Mouse (Mus musculus) cerebellum, adult 18-20 months (tissue): ENCODE results near the gene Isg20.

Experiments
- DNase-seq, 2 experiments: peaks; one replicate each; pipeline ENCODE4 v3.0.0; 2021

Isg20 gene

DNA sequence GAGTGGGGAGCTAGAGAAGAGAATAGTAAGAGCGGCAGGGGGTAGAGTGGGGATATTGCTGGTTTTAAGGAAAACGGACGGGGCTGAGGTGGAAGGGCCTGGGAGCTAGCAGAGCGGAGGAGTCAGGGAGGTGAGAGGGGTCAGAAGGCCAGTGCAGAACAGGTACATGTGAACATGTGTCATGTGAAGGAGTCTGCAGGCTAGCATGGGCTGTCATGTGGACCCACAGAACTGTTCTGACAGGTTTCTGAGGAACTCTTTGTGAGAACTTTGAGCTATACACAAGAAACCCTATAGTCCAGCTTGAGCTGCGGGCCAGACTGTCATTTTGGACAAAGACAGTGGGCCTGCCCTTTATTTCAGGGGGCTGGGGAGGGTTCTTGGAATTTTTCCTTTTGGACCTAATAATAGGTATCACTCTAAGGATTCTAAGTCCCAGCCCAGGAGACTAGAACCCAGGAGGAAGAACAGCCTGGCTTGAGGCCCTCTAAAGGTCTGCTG is at the start of gene Isg20:
Gene Isg20, plus strand, starts transcription at position 451 of the 501 bp plus-strand sequence.
- DNase-seq, result no peak

DNA sequence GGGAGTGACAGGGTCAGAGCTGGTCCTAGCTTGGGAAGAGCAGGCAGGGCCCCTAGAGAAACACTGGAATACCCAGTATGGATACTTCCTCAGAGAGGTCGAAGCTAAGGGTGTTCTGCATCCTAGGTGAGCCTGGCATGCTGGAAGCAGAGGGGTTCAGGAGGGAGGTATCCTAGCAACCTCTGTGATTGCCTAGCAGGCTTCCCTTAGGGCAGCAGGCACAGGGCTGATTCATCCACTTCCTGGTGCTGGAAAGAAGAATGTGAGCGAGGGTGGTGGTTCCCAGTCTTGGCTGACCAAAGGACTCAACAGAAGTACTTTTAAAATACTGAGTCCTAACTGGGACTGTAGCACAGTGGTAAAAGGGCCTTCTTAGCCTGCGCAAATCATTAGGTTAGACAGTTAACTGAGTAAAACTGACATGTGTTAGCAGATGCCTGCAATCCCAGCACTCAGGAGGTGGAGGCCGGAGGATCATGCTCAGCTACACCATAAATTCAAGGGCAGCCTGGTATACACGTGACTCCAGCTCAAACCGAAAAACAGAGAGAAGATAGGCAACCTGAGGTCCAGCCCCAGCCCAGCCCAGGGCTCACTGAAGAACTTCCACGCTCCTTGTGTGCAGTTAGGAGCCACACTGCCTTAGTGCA is 49.3 kb upstream of the Isg20 start:
- no peak for DNase-seq

DNA sequence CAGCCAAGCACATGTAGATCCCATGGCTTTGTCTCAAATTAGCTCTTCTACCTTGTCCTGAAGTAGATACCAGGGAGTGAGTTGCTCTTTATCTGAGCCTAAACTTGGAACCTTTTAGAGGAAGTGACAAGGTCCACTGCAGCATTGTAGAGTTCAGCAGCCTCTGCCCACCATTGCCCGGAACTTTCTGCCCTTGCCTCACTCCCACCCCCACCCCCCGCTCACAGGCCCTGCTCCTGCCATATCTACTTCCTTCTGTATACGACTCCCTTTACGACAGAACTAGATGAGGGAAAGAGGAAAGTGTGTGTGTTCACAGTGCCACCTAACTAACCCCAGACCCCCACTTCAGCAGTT is 48.8 kb upstream of the Isg20 start:
- DNase-seq, result no peak

DNA sequence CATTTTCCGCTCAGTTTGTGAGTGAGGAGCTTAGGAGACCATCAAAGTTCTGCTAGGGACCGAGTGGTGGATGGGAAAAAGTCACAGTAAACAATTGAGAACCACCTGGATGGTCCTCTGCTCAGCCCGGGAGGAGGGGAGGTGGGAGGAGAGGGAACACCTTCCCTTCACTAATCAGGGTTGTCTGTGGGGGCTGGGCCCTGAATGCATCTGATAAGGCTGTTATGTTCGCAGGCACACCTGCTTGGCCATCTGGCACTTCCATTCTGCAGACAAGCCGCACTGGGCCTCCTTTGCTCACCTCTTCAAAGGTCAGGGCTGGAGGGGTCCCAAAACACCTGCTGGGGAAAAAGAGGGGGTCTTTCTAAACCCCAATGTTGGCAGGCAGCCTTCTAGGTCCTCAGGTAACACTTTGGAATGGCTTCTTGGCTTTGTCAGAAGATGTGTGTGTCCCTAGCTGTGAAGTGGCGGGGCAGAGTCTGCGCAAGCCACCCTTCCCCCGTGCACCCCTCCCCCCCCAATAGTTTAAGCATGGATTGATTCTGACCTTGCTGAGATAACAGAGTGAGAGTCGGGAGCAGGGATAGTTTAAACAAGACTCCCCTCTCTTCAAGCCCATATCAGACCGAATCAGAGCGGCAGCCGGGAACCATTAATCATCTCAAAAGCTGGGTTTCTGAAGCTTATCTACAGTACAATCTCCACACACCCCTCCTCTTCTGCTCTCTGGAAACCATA is 47.8 kb upstream of the Isg20 start:
- no peak for DNase-seq

DNA sequence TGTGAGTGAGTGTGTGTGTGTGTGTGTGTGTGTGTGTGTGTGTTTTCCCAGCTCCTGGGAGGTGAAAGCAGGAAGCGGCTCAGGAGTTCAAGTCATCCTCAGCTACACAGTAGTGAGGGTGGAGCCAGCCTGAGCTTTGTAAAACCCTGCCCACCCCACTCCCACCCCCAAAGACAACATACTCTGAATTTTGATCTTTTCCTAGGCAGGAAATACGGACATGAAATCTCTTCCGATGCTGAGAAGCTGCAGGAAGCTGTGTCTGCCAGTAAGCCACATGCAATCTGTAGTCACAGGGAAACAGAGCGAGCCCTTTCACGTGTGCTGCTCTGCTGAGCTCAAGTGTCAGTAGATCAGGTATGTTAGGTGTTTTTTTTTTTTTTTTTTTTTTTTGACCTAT is 44.5 kb upstream of the Isg20 start:
- DNase-seq, result no peak

DNA sequence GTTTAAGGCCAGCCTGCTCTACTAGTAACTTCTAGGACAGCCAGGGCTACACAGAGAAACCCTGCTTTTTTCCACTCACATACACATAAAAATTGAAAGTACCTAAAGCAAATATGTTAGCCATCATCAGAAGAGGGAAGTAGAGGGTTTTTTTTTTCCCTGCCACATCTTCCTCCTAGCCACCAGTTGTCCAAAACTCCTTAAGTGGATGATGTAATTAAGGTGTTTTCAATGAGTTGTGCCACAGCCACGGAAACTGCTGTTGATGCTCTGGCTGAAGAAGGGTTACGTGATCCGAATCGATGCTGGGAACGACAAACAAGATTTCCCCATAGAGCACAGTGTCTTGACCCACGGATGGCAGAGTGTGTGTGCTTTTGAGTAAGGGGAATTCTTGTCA is 40.9 kb upstream of the Isg20 start:
- DNase-seq, result no peak

DNA sequence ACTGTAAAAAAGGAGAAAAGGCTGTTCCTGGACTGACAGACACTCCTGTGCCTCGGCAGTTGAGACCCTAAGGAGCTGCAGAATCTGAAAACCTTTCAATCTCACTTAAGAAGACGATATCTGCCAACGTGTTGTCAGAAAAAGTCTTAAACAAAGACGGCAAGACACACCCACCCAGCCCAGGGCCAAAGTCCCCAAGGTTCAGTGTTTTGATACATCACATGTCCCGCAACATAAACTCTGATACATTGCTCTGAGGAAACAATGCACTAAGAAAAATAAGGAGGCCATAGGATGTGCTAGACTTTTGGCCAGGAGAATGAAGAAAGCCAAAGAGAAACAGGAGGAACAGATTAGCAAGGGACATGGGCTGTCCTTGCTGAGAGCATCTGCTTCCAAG is 40.4 kb upstream of the Isg20 start:
- DNase-seq, result no peak

DNA sequence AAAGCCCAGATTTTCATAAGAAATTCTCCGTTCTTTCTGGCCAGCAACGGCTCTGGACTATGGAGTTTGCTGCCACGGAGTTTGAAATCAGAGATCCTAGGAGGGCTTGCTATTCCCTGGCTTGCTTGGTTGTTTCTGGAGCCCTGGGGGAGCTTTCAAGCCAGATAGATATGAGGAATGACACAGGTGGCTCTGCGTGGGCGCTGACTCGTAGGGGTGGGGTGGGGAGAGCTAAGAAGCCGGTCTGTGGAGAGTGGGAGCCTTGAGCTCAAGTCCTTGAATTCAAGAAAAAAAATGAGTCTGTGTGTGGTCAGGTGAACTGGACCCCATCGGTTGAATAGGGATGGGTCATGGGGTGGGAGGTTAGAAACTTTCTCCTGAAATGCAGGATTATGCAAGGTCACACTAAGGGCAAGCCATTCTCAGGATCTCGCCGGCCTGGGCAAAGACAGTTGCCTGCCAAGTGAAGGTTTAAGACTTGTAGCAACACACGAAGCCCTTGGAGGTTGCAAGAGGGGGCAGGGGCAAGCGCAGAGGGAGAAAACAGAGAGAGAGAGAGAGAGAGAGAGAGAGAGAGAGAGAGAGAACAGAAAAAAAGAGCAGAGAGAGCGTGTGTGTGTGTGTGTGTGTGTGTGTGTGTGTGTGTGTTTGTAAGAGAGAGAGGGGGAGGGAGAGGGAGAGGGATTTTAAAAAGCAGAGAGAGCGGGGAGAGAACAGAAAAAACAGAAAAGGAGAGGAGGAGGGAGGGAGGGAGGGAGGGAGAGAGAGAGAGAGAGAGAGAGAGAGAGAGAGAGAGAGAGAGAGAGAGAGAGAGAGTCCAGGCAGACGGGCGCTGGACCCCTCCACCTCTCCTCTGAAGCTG is 31.4 kb upstream of the Isg20 start:
- DNase-seq, result no peak

DNA sequence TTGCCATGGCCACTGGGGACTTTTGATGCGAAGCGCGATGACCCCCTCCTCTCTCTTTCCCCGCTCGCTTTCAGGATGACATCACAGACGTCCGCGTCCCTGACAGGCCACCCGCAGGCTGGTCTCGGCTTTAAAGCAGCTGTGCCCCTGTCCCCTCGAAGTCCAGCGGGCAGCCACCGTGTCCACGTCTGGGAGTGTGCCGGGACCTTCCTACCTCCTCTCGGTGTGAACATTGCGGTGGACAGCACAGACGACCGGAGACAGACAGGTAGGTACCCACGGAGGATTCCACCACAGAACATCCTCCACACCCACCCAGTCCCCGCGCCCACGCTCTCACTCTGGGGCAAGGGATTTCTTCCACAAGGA is 30.8 kb upstream of the Isg20 start:
- no peak for DNase-seq

DNA sequence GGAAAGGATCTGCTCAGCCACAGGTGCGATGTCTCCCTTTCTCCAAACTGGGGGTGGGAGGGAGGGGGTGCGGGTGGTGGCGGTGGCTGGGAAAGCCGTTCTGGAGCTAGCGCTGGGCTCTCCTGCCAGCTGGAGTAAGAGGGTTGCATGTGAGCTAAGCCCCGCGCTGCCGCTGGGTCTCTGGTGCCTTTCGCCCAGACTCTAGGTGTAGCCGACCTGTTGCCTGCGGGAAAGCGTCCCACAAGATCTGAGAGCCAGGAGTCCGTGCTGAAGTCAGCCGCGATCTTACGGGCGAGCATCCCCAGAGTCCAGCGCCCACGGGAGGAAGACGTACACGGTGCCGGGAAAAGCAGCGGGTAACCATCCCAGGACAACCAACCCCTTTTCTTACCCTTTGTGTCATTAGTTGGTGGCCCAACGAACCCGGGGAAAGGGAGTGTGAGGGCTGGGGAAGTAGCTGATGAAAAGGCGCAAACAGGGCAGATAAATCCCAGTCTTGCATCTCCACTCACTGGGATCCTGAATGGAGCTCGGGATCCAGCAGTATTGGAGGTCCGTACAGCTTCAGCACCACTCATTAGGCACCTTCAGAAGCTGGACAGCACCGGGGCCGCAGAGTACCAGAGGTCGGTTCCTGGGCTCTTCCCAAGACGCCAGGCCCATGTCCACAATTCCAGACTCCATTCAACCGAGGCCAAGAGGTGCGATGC is 30.1 kb upstream of the Isg20 start:
- no peak for DNase-seq

DNA sequence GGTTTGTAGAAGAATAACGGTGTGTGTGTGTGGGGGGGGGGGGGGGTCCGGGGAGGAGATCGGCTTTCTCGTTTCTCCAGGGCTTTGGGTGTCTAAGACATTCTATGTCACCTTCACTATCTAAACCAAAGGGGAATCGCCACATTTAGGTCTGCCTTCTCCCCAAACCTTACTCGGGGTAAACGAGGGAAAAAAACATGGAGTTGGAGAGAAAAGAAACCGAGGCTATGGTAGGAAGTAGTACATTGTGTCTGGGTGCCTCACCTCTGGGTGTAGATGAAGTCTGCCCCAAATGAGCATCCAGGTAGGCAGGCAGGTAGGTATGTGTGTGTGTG is 29.5 kb upstream of the Isg20 start:
- no peak for DNase-seq

DNA sequence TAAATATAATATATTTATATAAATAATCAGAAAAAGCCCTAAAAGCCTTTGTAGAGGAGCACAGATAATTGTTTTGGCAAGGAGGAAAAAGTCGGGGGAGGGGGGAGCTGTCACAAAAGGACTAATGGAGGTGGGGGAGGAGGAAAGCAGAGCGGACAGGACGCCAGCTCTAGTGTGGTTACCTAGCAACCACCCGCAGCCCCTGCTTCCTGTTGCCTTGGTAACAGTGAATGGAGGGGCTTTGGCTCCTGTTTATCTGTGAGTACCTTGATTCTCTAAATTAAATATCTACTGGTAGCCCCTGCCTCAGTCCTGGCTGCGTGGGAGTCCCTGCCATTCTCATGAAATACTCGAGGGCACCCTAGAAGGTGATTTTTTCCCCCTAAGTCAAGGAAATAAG is 29.1 kb upstream of the Isg20 start:
- no peak for DNase-seq

DNA sequence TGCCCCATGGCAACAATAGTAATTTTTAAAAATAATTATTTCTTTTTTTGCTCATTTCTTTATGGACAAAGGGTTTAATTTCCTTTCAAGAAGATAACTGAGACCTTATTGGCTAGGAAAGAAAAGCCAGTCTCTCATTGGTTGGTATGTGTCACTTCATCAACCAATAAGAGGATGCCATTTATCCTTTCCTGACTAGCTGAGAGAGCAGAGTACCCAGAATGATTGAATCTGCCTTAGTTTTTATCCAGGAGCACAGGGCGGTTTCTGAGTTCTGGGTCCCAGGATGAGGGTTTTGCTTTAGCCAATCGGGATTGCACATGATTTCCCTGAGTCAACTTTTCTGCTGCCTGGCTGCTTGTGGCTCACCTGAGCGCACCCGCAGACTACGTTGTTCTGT is 27.8 kb upstream of the Isg20 start:
- DNase-seq, result no peak

DNA sequence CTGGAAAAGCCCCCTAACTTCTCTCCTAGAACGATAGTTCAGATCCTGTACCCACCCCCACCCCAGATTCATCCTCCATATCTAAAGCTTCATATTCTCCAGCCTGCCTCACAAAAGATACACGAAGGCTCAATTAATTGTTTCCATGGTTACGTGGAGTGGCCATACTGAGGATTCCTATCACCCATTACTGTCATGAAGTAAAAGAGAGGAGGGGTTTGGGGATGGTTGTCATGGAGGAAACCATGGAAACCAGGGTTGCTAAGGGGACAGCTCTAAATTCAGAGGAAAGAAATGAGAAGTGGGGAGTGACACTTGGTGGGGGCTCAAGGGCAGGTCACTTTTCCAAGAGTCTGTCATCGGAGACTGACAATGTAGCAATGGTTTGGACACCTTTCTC is 26.7 kb upstream of the Isg20 start:
- DNase-seq, result no peak

DNA sequence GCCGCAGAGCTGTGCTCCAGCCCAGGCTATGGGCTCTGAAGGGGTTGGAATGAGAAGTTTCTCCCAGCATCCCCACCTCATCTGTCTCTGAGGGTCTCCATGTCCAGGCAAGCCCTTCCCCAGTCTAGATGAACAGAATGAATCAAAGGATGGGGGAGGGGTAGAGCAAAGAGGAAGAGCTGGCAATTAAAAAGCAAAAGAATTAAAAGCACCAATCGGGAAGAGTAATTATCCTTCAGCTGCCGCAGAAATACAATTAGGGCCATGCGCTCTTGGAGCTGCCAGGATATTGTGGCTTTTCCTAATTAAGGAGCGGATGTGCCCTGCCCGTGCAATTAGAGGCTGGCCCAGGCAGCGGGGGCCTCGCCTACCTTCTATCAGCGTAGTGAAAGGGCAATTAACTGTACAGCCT is 25.8 kb upstream of the Isg20 start:
- no peak for DNase-seq

DNA sequence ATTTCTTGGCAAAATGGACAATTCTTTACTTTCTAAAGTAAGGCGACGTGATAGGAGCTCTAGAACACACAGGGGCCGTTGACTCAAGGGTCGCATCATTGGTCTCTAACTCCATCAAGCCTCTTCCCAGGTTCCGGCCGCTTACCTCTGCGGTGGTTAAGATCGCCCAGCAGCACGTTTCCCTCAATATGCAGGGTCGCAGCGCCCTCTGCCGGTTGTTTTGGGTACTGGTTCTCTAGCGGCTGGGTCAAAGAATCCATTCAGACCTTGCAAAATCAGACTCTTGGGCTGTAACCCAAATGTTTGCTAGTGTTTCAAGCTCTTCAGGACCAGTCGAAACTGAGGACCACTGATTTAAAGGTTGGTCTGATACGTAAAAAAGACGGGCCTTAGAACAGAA is 22.6 kb upstream of the Isg20 start:
- DNase-seq, result peak; percentile 80 to 90

DNA sequence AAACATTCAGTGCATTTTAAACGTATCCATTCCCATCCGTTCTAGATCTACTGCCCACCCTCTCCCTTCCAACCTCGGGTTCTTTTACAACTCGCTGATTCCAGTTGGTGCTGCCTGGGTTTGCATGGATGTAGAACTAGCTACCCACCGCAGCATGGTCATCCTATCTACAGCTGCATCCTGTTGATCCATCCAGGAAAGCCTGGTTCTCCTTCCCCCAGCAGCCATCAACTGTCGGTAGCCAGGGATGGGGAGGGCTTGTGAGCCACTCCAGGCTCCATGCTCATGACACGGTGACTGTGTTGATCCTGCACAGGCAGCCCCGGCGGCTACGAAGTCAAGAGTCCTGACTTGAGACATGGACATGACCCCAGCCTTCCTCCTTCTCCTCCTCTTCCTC is 19.3 kb upstream of the Isg20 start:
- DNase-seq, result no peak

DNA sequence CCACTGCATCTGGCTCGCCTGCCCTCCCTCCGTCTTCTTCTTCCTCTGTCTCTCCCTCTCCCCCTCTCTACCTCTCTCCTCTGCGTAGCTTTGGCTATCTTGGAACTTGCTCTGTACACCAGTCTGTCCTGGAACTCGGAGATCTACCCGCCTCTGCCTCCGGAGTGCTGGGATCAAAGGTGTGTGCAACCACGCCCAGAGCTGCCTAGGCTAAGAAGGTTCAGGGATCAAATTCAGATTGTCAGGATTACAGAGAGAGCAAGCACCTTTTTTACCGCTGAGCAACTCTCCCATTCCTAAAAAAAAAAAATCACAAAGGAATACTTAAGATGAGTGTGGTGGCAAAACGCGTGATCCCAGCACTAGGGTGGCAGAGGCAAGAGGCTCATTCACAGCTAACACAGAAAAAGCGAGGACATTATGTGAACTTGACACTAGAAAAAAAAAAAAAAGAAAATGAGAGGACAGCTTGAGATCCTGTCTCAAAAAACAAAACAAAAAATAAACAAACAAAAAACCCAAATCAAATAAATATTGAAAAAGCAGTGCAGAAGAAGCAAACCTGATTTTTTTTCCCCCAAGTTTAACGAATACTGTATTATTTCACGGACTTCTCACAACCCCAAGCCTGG is 18.1 kb upstream of the Isg20 start:
- DNase-seq, result no peak

DNA sequence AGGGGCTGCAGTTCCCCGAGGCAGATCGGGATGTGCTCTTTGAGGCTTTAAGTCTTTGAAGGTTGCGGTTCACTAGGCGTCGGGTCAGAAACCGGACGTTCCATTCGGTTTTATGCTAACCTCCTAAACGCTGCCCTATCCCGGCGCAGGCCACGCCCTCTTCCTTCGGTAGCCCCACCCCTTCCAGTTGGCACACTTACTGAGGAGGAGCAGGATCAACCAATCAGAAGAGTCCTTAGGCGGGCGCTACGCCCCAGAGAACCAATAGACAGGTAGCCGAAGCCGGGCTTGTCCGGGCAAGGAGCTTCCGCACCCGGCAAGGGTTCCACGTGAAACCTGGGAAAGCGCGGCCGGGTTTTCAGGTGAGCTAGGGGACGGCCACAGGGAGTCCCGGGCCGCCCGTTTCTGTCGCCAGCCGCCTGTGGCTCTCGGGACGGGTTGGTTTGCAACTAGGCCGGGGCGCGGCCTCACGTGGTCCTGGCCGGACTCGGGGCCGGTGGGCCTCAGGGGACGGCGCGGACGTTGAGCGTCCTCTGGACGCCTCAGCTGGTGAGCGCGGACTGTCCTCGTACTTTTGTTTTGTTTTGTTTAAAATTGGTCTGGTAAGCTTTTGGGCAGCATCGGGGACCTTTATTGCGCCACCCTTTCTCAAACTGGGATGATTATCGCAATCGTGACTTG is 17.4 kb upstream of the Isg20 start, which contains the start of gene Aen:
Gene Aen, plus strand, starts transcription at position 202 of the 681 bp plus-strand sequence.
- DNase-seq, result peak; percentile 98 to 99

DNA sequence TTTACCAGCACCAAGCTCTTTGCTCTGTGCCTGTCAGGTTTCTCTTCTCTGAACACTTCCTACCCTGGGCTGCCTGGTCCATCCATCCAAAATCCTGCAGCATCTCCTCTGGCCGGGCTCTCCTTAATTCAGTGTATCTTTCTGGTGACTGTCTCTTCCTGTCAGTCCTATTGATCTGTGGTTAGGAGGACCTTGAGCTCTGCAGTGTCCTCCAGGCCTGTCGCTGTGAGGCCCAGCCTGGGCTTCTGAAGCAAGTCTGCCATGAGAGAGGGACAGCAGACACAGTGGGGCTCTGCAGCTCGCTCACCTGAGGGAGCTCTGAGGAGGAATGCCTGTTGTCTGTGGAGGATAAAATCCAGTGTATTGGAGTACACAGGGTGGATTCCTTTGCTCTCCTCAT is 15.7 kb upstream of the Isg20 start:
- no peak for DNase-seq

DNA sequence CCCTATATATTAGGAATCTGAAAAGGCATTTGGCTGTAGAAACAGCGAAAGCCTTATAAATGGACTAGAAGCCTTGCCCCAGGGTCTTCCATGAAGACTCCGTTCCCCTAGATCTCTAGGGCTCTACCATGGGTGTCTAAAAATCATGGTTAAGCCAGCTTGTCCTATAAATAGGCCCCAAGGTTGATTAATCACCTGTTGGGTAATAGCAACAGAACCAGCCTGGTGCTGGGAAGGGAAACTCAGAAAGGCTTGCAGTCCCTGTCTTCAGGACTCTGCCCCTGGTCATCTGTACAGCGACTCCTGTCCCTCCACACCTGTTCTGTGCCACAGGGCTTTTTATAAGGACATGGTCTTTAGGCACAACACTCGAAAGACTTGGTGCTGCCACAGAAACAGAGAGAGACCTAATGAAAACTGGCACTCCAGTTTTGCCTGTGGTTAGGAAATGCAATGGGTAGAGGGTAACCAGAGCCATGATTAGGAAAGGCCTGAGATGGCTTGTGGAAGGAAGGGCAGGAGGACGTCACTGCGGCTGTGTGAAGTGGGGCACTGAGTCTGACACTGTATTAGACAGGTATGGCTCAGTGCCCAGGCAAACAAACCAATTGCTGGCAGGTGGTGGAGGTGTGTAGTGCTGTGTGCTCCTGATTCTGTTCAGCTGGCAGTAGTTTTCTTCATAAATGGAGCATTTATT is 9.9 kb upstream of the Isg20 start:
- DNase-seq, result no peak

DNA sequence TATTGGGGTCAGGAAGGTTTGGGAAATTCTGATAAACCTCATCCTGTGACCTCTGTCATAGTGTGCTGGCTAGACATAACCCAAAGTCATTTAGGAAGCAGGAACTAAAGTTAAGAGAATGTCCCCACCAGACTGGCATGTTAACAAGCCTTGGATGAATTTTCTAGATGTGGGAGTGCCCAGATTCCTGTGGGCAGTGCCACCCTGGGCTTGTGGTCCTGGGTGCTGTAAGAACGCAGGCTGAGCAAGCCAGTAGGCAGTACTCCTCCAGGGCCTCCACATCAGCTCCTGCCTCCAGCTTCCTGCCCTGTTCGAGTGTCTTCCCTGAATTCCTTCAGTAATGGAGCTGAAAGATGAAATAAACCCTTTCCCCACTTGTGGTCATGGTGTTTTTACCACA is 9.0 kb upstream of the Isg20 start:
- DNase-seq, result no peak
